Mouse (Mus musculus): ENCODE measurements around the gene Ostm1. TPM values are rescaled to one million over a fixed set of nuclear protein-coding genes. Genes with fewer than 3 reads are reported as not detected.

Gene Ostm1
- polyA plus RNA-seq, 1 experiment, result 13.9 TPM

DNA sequence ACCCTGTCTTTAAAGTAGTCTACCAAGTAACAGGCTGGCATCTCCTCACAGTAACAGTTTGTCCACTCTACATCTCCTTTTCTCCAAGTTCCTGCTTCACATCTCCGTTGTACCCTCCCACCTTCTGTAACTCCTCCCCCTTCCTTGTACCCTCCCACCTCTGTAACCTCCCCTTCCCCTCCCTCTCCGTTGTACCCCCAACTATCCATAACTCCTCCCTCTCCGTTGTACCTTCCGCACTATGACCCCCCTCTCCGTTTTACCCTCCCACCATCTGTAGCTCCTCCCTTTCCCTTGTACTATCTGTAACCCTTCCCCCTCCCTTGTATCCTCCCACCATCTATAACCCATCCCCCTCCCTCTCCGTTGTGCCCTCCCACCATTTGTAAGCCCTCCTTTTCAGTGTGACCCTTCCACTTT is 97.0 kb downstream of the Ostm1 start:
- TF ChIP-seq TCF12 (IDR thresholded peaks at IDR 0.05; ENCODE audit: insufficient read depth, poor library complexity, severe bottlenecking), result no peak
- no peak for TF ChIP-seq POLR2A (IDR thresholded peaks at IDR 0.05; ENCODE audit: insufficient read length, low read depth)
- no peak for TF ChIP-seq CEBPB (IDR thresholded peaks at IDR 0.05; ENCODE audit: insufficient read depth, poor library complexity, severe bottlenecking)
- no peak for TF ChIP-seq MYOG (IDR thresholded peaks at IDR 0.05; ENCODE audit: control insufficient read depth in 1 of 3, insufficient read depth in 1 of 3, insufficient read length in 2 of 3, low read depth in 2 of 3)
- TF ChIP-seq SRF (IDR thresholded peaks at IDR 0.05; ENCODE audit: control insufficient read depth, insufficient read length, low read depth), result no peak
- H3K4me3 ChIP-seq, result peak overlapping the region; percentile 85

DNA sequence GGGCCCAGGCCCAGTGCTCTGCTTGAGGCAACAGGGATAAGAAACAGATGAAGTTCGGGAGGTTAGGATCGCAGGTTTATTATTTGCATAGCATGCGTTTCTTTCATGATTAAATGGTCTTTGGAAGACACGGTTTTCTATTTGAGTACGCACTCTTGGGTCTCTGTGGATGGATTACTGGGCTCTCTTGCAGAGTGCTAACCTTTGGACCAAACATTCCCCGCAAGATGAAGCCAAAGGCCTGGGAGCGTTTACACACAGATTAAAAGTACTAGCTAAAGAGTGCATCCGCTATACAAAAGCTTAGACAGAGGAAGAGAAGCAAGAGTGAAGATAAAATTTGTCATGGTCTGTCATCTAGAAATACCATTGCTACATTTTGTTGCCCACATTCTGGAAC is 98.8 kb downstream of the Ostm1 start:
- Histone ChIP-seq H3K27me3 (ENCODE audit: control insufficient read depth, insufficient read depth, insufficient read length) (no peaks in the 10 kb centered on the region), H3K4me3 (no peak overlapping the region), H3ac (ENCODE audit: control insufficient read depth, insufficient read length) (no peak overlapping the region), H3K4me2 (ENCODE audit: low read depth) (no peak overlapping the region), H3K79me2 (ENCODE audit: control insufficient read depth, insufficient read depth) (no peaks in the 10 kb centered on the region), H3K36me3 (ENCODE audit: control insufficient read depth, insufficient read depth) (peaks cover 10% of the 10 kb centered on the region)
- TF ChIP-seq MAX (IDR thresholded peaks at IDR 0.05; ENCODE audit: low read depth), result no peak
- no peak for TF ChIP-seq USF1 (IDR thresholded peaks at IDR 0.05; ENCODE audit: low read depth)
- no peak for TF ChIP-seq MYOD1 (IDR thresholded peaks at IDR 0.05; ENCODE audit: control insufficient read depth in 1 of 3, insufficient read length in 2 of 3, low read depth in 2 of 3)
- TF ChIP-seq E2F4 (IDR thresholded peaks at IDR 0.05; ENCODE audit: insufficient read depth), result no peak
- no peak for TF ChIP-seq SRF (IDR thresholded peaks at IDR 0.05; ENCODE audit: control insufficient read depth, insufficient read length, low read depth)
- TF ChIP-seq TCF3 (IDR thresholded peaks at IDR 0.05; ENCODE audit: insufficient read length, low read depth), result no peak
- no peak for TF ChIP-seq CEBPB (IDR thresholded peaks at IDR 0.05; ENCODE audit: insufficient read depth, poor library complexity, severe bottlenecking)
- no peak for TF ChIP-seq REST (IDR thresholded peaks at IDR 0.05; ENCODE audit: insufficient read depth, insufficient read length)
- TF ChIP-seq TCF12 (IDR thresholded peaks at IDR 0.05; ENCODE audit: insufficient read depth, poor library complexity, severe bottlenecking), result no peak
- no peak for TF ChIP-seq POLR2AphosphoS2 (IDR thresholded peaks at IDR 0.05; ENCODE audit: insufficient read length, low read depth)
- no peak for TF ChIP-seq POLR2A (IDR thresholded peaks at IDR 0.05; ENCODE audit: insufficient read length, low read depth)
- TF ChIP-seq MYOG (IDR thresholded peaks at IDR 0.05; ENCODE audit: control insufficient read depth in 1 of 3, insufficient read depth in 1 of 3, insufficient read length in 2 of 3, low read depth in 2 of 3), result no peak

More for the DNA sequence above, 97.0 kb downstream of the Ostm1 start:
- Histone ChIP-seq H3K4me2 (ENCODE audit: low read depth) (peak overlapping the region; percentile 99), H3K79me2 (ENCODE audit: control insufficient read depth, insufficient read depth) (no peaks in the 10 kb centered on the region), H3K27me3 (ENCODE audit: control insufficient read depth, insufficient read depth, insufficient read length) (no peaks in the 10 kb centered on the region), H3ac (ENCODE audit: control insufficient read depth, insufficient read length) (no peak overlapping the region), H3K36me3 (ENCODE audit: control insufficient read depth, insufficient read depth) (peaks cover 10% of the 10 kb centered on the region)

DNA sequence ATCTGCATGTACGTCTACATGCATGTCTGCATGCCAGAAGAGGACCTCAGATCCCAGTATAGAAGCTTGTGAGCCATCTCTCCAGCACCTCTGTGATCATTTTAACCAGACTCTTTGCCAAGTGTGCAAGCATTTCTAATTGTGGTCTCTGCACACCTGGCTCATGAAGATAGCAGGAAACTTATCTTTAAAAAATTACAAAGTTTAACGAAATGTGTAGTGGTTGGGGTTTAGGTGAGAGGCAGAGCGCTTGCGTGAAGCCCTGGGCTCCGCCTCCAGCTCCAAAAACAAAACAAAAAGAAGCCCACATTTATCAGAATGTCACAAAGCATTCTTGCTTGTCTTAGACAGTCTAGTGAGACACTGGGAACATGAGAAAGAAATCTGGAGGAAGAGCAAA is 104.3 kb downstream of the Ostm1 start:
- TF ChIP-seq USF1 (IDR thresholded peaks at IDR 0.05; ENCODE audit: low read depth), result no peak
- no peak for TF ChIP-seq POLR2AphosphoS2 (IDR thresholded peaks at IDR 0.05; ENCODE audit: insufficient read length, low read depth)
- TF ChIP-seq POLR2A (IDR thresholded peaks at IDR 0.05; ENCODE audit: insufficient read length, low read depth), result no peak
- no peak for TF ChIP-seq TCF12 (IDR thresholded peaks at IDR 0.05; ENCODE audit: insufficient read depth, poor library complexity, severe bottlenecking)
- TF ChIP-seq MYOG (IDR thresholded peaks at IDR 0.05; ENCODE audit: control insufficient read depth in 1 of 3, insufficient read depth in 1 of 3, insufficient read length in 2 of 3, low read depth in 2 of 3), result no peak
- no peak for TF ChIP-seq TCF3 (IDR thresholded peaks at IDR 0.05; ENCODE audit: insufficient read length, low read depth)
- TF ChIP-seq E2F4 (IDR thresholded peaks at IDR 0.05; ENCODE audit: insufficient read depth), result no peak
- no peak for TF ChIP-seq MYOD1 (IDR thresholded peaks at IDR 0.05; ENCODE audit: control insufficient read depth in 1 of 3, insufficient read length in 2 of 3, low read depth in 2 of 3)
- TF ChIP-seq MAX (IDR thresholded peaks at IDR 0.05; ENCODE audit: low read depth), result no peak
- TF ChIP-seq REST (IDR thresholded peaks at IDR 0.05; ENCODE audit: insufficient read depth, insufficient read length), result no peak
- no peak for TF ChIP-seq SRF (IDR thresholded peaks at IDR 0.05; ENCODE audit: control insufficient read depth, insufficient read length, low read depth)
- TF ChIP-seq CEBPB (IDR thresholded peaks at IDR 0.05; ENCODE audit: insufficient read depth, poor library complexity, severe bottlenecking), result no peak
- Histone ChIP-seq H3K27me3 (ENCODE audit: control insufficient read depth, insufficient read depth, insufficient read length) (no peaks in the 10 kb centered on the region), H3K4me2 (ENCODE audit: low read depth) (no peak overlapping the region), H3K4me3 (no peak overlapping the region), H3K36me3 (ENCODE audit: control insufficient read depth, insufficient read depth) (peaks cover 10% of the 10 kb centered on the region), H3ac (ENCODE audit: control insufficient read depth, insufficient read length) (no peak overlapping the region), H3K79me2 (ENCODE audit: control insufficient read depth, insufficient read depth) (no peaks in the 10 kb centered on the region)

DNA sequence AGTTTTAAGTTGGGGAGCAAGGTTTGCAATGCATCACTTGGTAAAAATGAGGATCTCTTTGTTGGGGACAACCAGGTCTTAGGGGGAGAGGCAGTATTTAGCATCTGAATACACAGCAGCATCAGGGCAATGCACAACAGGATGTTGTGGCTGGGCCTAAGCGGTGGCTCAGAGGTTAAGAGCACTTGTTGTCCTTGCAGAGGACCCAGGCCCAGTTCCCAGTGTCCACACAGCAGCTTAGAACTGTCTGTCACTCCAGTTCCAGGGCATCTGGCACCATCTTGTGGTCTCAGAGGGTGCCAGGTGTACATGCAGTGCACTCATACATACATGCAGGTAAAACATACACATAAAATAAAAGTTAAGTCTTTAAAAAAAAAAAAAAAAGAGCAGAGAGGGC is 106.1 kb downstream of the Ostm1 start:
- Histone ChIP-seq H3K27me3 (ENCODE audit: control insufficient read depth, insufficient read depth, insufficient read length) (no peaks in the 10 kb centered on the region), H3ac (ENCODE audit: control insufficient read depth, insufficient read length) (no peak overlapping the region), H3K36me3 (ENCODE audit: control insufficient read depth, insufficient read depth) (no peaks in the 10 kb centered on the region), H3K4me3 (no peak overlapping the region), H3K4me2 (ENCODE audit: low read depth) (no peak overlapping the region), H3K79me2 (ENCODE audit: control insufficient read depth, insufficient read depth) (no peaks in the 10 kb centered on the region)
- no peak for TF ChIP-seq MYOD1 (IDR thresholded peaks at IDR 0.05; ENCODE audit: control insufficient read depth in 1 of 3, insufficient read length in 2 of 3, low read depth in 2 of 3)
- TF ChIP-seq USF1 (IDR thresholded peaks at IDR 0.05; ENCODE audit: low read depth), result no peak
- no peak for TF ChIP-seq SRF (IDR thresholded peaks at IDR 0.05; ENCODE audit: control insufficient read depth, insufficient read length, low read depth)
- TF ChIP-seq POLR2A (IDR thresholded peaks at IDR 0.05; ENCODE audit: insufficient read length, low read depth), result no peak
- no peak for TF ChIP-seq REST (IDR thresholded peaks at IDR 0.05; ENCODE audit: insufficient read depth, insufficient read length)
- TF ChIP-seq E2F4 (IDR thresholded peaks at IDR 0.05; ENCODE audit: insufficient read depth), result no peak
- no peak for TF ChIP-seq TCF3 (IDR thresholded peaks at IDR 0.05; ENCODE audit: insufficient read length, low read depth)
- no peak for TF ChIP-seq CEBPB (IDR thresholded peaks at IDR 0.05; ENCODE audit: insufficient read depth, poor library complexity, severe bottlenecking)
- TF ChIP-seq POLR2AphosphoS2 (IDR thresholded peaks at IDR 0.05; ENCODE audit: insufficient read length, low read depth), result no peak
- no peak for TF ChIP-seq MAX (IDR thresholded peaks at IDR 0.05; ENCODE audit: low read depth)
- no peak for TF ChIP-seq TCF12 (IDR thresholded peaks at IDR 0.05; ENCODE audit: insufficient read depth, poor library complexity, severe bottlenecking)
- TF ChIP-seq MYOG (IDR thresholded peaks at IDR 0.05; ENCODE audit: control insufficient read depth in 1 of 3, insufficient read depth in 1 of 3, insufficient read length in 2 of 3, low read depth in 2 of 3), result no peak

Measured in myocyte (in vitro differentiated cells).